Mouse (Mus musculus) liver, adult 2 months (tissue): ENCODE results near the gene Polr3c. TPM values are rescaled to one million over a fixed set of nuclear protein-coding genes. Genes with fewer than 3 reads are reported as not detected.
"Not testable (repeated sequence)": the region's sequence is repeated elsewhere in the genome, so short reads cannot be mapped to it uniquely, and the experiment has no call there.

ENCODE experiments used
- DNase-seq: peaks from one replicate; pipeline ENCODE4 v3.0.0-alpha.2; 2011; ENCODE audit warnings: low read depth, low spot score; ENCODE audit errors: extremely low read depth
- H3K27ac ChIP-seq: fragments of 200-500 bp; replicated peaks from 2 replicates; pipeline ENCODE4 v1.5.1; 2012; ENCODE audit warnings: low read depth, mild to moderate bottlenecking, control low read depth, inconsistent platforms, low read length; ENCODE audit not compliant: insufficient read depth
- H3K27me3 ChIP-seq: fragments of 200-500 bp; 2 replicates; pipeline ENCODE4 v1.6.1; 2012; ENCODE audit warnings: mild to moderate bottlenecking, moderate library complexity, low read length, inconsistent platforms; ENCODE audit not compliant: control insufficient read depth, insufficient read depth
- H3K36me3 ChIP-seq: fragments of 200-500 bp; 2 replicates; pipeline ENCODE4 v1.6.1; 2012; ENCODE audit warnings: low read length, inconsistent platforms; ENCODE audit not compliant: control insufficient read depth, insufficient read depth
- H3K4me1 ChIP-seq: fragments of 200-500 bp; 2 replicates; pipeline ENCODE4 v1.6.1; 2011; ENCODE audit warnings: low read length; ENCODE audit not compliant: control insufficient read depth, insufficient read depth
- H3K4me3 ChIP-seq: fragments of 200-500 bp; 2 replicates; pipeline ENCODE4 v1.5.1; 2011; ENCODE audit warnings: low read depth, mild to moderate bottlenecking, control low read depth, low read length, moderate library complexity; ENCODE audit not compliant: insufficient read depth
- H3K79me2 ChIP-seq: fragments of 200-500 bp; 2 replicates; pipeline ENCODE4 v1.6.1; 2012; ENCODE audit warnings: inconsistent platforms, mild to moderate bottlenecking, low read length, moderate library complexity; ENCODE audit not compliant: control insufficient read depth, insufficient read depth
- H3K9ac ChIP-seq: fragments of 200-500 bp; 2 replicates; pipeline ENCODE4 v1.6.1; 2012; ENCODE audit warnings: low read depth, mild to moderate bottlenecking, control low read depth, inconsistent platforms, low read length
- CTCF ChIP-seq: fragments of 200-500 bp; IDR thresholded peaks from 2 replicates; pipeline ENCODE4 v1.5.1; 2011; ENCODE audit warnings: low read depth, low read length, control low read depth
- POLR2A ChIP-seq: fragments of 200-500 bp; IDR thresholded peaks from 2 replicates; pipeline ENCODE4 v1.6.1; 2011; ENCODE audit warnings: low read length, control low read depth; ENCODE audit not compliant: insufficient read depth; ENCODE audit errors: extremely low read depth
- WGBS: fragments of 180-500 bp; shearing (Covaris S2); methylation state at CpG from one replicate; pipeline ENCODE4 v1.1.7; 2018; 5-methylcytosine and 5-hydroxymethylcytosine counted together
- polyA plus RNA-seq: library from polyadenylated mRNA; depleted of rRNA; stranded (reverse); fragments of >200 nt; gene quantifications from 2 replicates; pipeline ENCODE4 v1.2.3, GENCODE M21; 2012
- total RNA-seq: library from RNA; depleted of rRNA; stranded (reverse); fragments of >200 nt; gene quantifications from 2 replicates; pipeline ENCODE4 v1.2.3, GENCODE M21; 2014

Polr3c gene
- total and polyA plus RNA-seq, 2 experiments: 6.5 to 19.1 TPM

DNA sequence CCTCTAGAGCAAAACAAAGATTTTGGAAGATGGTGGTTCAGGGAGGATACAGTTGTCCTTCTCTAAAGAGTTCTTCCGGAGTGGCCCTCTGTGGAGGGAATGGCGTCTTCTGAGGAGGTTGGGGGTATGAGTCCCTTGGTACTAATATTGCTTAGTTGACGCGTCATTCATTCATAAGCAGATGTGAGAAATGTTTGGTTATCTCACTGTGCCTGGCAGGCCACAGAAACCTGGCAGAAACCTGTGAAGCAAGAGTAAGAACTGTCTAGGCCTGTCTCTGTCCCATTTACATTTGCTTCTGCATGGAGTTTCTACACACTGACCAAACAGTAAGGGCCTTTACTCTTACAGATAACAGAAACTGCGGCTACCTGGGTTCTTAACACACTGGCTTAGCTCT lies 55.9 kb downstream of the Polr3c start:
- H3K36me3 ChIP-seq: no peaks in the 10 kb centered on the region
- H3K4me3 ChIP-seq: no peak overlapping the region
- H3K79me2 ChIP-seq: no peaks in the 10 kb centered on the region
- WGBS: 98% methylated on average over 5 of the region's 5 CpGs
- no peak overlapping the region for H3K27ac ChIP-seq
- DNase-seq: no peak
- no peak overlapping the region for H3K9ac ChIP-seq
- H3K4me1 ChIP-seq: no peaks in the 10 kb centered on the region
- no peak for TF ChIP-seq POLR2A
- TF ChIP-seq CTCF: no peak
- H3K27me3 ChIP-seq: no peaks in the 10 kb centered on the region

DNA sequence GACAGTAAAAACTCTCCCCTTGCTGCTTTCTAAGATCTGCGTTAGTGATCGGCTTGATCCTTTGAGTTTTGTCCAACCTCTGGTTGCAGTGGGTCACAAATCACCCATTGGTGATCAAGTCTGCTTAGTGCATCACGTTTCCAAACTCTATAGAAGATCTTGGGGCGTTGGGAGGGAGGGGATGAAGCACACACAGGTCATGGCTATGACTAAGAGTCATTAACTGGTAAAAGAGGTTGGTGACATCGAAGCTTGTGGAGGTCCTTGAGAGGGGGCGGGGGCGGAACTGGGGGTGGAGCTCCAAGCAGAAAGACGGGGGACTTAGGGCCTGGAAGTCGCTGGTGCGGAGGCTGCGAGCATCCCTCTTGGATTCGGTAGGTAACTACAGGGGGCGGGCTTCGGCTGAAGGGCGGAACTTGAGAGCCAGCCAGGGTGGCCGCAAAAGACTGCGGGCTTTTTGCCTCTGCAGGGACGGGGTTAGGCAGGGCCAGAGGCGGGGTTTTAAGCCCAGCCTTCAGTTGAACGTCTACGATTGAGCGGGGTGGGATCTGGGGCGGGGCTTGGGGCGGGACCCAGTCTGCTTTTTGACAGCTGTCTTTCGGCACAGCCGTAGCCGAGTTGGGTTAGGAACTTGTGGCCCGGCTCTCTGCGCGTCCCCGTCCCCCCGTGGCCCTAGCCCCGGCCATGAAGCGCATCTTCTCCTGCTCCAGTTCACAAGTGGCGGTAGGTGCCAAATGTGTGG lies 57.5 kb downstream of the Polr3c start, which contains the start of gene Ankrd35:
TSS of gene Ankrd35 (plus strand) at position 405 of the 742 bp plus-strand sequence.
- no peaks in the 10 kb centered on the region for H3K4me1 ChIP-seq
- WGBS: 7% methylated on average over 35 of the region's 35 CpGs
- H3K9ac ChIP-seq: 0 out of 2 replicates have a peak within 1 kb of the TSS, but pooled peaks have one; percentile 29
- H3K79me2 ChIP-seq: no peaks in the 10 kb centered on the region
- no peak within 1 kb of the TSS for H3K27ac ChIP-seq
- DNase-seq: peak; percentile 83
- H3K4me3 ChIP-seq: peak within 1 kb of the TSS; percentile 37; the same call in 1 of the 2 replicates
- TF ChIP-seq POLR2A (no peak), CTCF (peak; percentile 41)
- H3K36me3 ChIP-seq: no peaks in the 10 kb centered on the region
- no peaks in the 10 kb centered on the region for H3K27me3 ChIP-seq

DNA sequence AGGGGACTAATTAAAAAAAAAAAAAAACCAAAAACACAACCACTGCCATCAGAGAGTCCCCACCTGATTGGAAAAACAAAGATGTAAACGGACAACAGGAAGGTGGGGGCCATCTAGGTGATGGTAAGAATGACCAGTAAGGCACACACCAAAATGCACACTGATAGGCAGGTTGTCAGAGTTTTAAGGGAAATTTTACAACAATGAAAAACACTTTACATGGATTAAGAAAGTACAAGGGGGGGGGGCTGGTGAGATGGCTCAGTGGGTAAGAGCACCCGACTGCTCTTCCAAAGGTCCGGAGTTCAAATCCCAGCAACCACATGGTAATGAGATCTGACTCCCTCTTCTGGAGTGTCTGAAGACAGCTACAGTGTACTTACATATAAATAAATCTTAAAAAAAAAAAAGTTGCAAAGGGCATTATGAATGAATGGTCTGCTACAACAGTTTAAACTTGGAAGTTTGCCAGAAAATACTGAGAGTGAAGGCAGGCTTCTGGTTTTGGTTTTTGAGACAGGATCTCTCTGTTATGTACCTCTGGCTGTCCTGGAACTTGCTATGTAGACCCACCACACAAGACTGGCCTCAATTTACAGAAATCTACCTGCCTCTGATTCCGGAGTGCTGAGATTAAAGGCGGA lies 58.9 kb downstream of the Polr3c start:
- no peaks in the 10 kb centered on the region for H3K36me3 ChIP-seq
- no peaks in the 10 kb centered on the region for H3K79me2 ChIP-seq
- DNase-seq: no peak
- no peak overlapping the region for H3K9ac ChIP-seq
- 92% methylated on average over 5 of the region's 5 CpGs for WGBS
- TF ChIP-seq POLR2A (no peak), CTCF (no peak)
- H3K4me3 ChIP-seq: no peak overlapping the region
- no peaks in the 10 kb centered on the region for H3K27me3 ChIP-seq
- H3K27ac ChIP-seq: no peak overlapping the region
- peaks cover 2% of the 10 kb centered on the region for H3K4me1 ChIP-seq

DNA sequence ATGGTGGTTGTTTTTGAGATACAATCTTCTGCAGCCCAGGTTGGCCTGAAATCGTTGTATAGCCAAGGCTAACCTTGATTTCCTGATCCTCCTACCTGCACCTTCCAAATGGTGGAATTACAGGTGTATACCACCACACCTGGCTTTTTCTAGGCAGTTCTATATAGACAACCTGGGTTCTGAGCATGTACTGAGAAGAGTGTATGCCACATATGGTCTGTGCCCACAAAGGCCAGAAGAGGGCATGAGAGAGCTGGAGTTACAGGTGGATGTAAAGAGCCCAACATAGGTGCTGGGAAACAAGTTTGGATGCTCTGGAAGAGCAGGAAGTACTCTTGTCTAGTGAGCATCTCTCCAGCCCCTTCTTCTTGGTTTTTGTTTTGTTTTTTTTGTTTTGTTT lies 60.1 kb downstream of the Polr3c start:
- Histone ChIP-seq H3K27ac (no peak overlapping the region), H3K27me3 (no peaks in the 10 kb centered on the region), H3K36me3 (no peaks in the 10 kb centered on the region), H3K4me1 (peaks cover 2% of the 10 kb centered on the region), H3K4me3 (no peak overlapping the region), H3K79me2 (no peaks in the 10 kb centered on the region), H3K9ac (no peak overlapping the region)
- peak; percentile 39 for DNase-seq
- TF ChIP-seq POLR2A (no peak), CTCF (peak; percentile 38; the same call in 1 of the 2 replicates)
- WGBS: 15% methylated on average over 1 of the region's 1 CpGs

DNA sequence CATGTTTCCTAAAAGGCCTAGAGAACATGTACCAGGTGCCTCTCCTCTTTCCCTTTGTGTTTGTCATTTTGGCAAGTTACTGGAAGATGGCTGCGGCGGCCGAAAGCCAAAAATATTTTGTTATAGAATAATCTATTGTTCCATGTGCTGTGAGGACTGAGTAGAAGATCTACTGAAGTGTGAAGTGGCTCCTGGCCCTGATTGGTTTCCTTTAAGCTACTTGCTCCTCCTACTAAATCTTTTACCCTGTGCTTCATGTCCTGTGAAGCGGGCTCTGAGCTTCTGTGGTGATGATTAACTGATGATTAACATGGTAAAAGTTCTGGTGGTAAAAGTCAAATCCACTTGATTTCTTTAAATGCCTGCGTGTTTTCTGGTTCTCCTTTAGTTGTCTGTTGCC lies 60.5 kb downstream of the Polr3c start:
- Histone ChIP-seq H3K9ac (no peak overlapping the region), H3K27ac (no peak overlapping the region), H3K79me2 (no peaks in the 10 kb centered on the region), H3K36me3 (no peaks in the 10 kb centered on the region), H3K27me3 (no peaks in the 10 kb centered on the region), H3K4me1 (peaks cover 2% of the 10 kb centered on the region), H3K4me3 (no peak overlapping the region)
- TF ChIP-seq CTCF (no peak), POLR2A (no peak)
- 90% methylated on average over 5 of the region's 5 CpGs for WGBS
- DNase-seq: no peak

DNA sequence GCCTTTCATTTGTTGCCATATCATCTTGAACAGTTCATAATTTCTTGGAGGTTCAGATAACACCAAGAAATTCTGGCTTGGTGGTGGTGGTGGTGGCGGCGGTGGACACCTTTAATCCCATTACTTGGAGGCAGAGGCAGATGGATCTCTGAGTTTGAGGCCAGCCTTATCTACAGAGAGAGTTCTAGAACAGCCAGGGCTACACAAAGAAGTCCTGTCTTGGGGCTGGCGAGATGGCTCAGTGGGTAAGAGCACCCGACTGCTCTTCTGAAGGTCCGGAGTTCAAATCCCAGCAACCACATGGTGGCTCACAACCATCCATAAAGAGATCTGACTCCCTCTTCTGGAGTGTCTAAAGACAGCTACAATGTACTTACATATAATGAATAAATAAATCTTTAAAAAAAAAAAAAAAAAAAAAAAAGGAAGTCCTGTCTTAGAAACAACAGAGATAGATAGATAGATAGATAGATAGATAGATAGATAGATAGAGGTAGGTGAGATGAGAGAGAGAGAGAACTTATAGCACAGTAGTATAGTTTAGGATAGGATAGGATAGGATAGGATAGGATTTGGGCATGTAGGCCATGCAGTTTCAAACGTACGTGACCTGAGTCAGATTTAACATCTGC lies 61.6 kb downstream of the Polr3c start:
- H3K9ac ChIP-seq, H3K4me1 ChIP-seq, H3K4me3 ChIP-seq, H3K27ac ChIP-seq, H3K36me3 ChIP-seq, DNase-seq, H3K27me3 ChIP-seq, H3K79me2 ChIP-seq: not testable (repeated sequence)
- WGBS: 87% methylated on average over 7 of the region's 7 CpGs
